Mouse (Mus musculus) limb, embryonic 15.5 days (tissue): ENCODE measurements at regions not wholly inside any gene's neighbourhood (a gene's known extent, or its start where the extent isn't known, plus 50 kb on each side); places are given as distances from the start of the nearest gene placed in this dataset.

ENCODE experiments used
- ATAC-seq: fragments of 200-750 bp; cut with Nextera tagmentation; 2 replicates; pipeline ENCODE4 v1.8.0; 2017; ENCODE audit warnings: low read depth, moderate TSS enrichment; ENCODE audit not compliant: insufficient number of reproducible peaks, low FRiP score, low TSS enrichment
- H3K27ac ChIP-seq: fragments of 300-500 bp; sonication (generic); 2 replicates; pipeline ENCODE4 v1.5.1; 2015; ENCODE audit warnings: moderate library complexity, mild to moderate bottlenecking, inconsistent platforms
- H3K27me3 ChIP-seq: fragments of 300-500 bp; sonication (generic); 2 replicates; pipeline ENCODE4 v1.6.1; 2015; ENCODE audit warnings: inconsistent platforms
- H3K36me3 ChIP-seq: fragments of 300-500 bp; sonication (generic); 2 replicates; pipeline ENCODE4 v1.6.1; 2015; ENCODE audit warnings: inconsistent platforms
- H3K4me1 ChIP-seq: fragments of 300-500 bp; sonication (generic); 2 replicates; pipeline ENCODE4 v1.6.1; 2015; ENCODE audit warnings: inconsistent platforms
- H3K4me2 ChIP-seq: fragments of 300-500 bp; sonication (generic); 2 replicates; pipeline ENCODE4 v1.6.1; 2015; ENCODE audit warnings: mild to moderate bottlenecking, inconsistent platforms
- H3K4me3 ChIP-seq: fragments of 300-500 bp; sonication (generic); 2 replicates; pipeline ENCODE4 v1.5.1; 2015; ENCODE audit warnings: mild to moderate bottlenecking, inconsistent platforms
- H3K9ac ChIP-seq: fragments of 300-500 bp; sonication (generic); 2 replicates; pipeline ENCODE4 v1.6.1; 2015; ENCODE audit warnings: inconsistent platforms
- H3K9me3 ChIP-seq: fragments of 300-500 bp; sonication (generic); 2 replicates; pipeline ENCODE4 v1.6.1; 2016; ENCODE audit warnings: inconsistent platforms
- WGBS: fragments of 180-500 bp; shearing (Covaris S2); methylation state at CpG from one replicate; pipeline ENCODE4 v1.1.7; 2015; 5-methylcytosine and 5-hydroxymethylcytosine counted together

- H3K4me1 ChIP-seq: peaks cover 15% of the 10 kb centered on the region
- H3K27ac ChIP-seq: peak overlapping the region; percentile 35; the same call in 1 of the 2 replicates
- ATAC-seq: no peak
- no peaks in the 10 kb centered on the region for H3K9me3 ChIP-seq
- peaks cover 7% of the 10 kb centered on the region for H3K27me3 ChIP-seq
- no peak overlapping the region for H3K9ac ChIP-seq
- H3K4me3 ChIP-seq: no peak overlapping the region
- WGBS: 23% methylated on average over 6 of the region's 6 CpGs
- no peaks in the 10 kb centered on the region for H3K36me3 ChIP-seq
- peak overlapping the region; percentile 8; the same call in 1 of the 2 replicates for H3K4me2 ChIP-seq
Observed at GRCm38 (mm10) chr15:11455982-11456381, 56.5 kb upstream of the Tars start.

GRCm38 (mm10) chr15:11455366-11455785, 55.9 kb upstream of the Tars start:
- Histone ChIP-seq H3K4me2 (peak overlapping the region; percentile 8; the same call in 1 of the 2 replicates), H3K27ac (peak overlapping the region; percentile 35; the same call in 1 of the 2 replicates), H3K9ac (no peak overlapping the region), H3K36me3 (no peaks in the 10 kb centered on the region), H3K27me3 (peaks cover under 1% of the 10 kb centered on the region), H3K4me3 (no peak overlapping the region), H3K4me1 (peaks cover 15% of the 10 kb centered on the region), H3K9me3 (no peaks in the 10 kb centered on the region)
- WGBS: 27% methylated on average over 11 of the region's 11 CpGs
- ATAC-seq: peak; percentile 81

- ATAC-seq: no peak
- H3K4me1 ChIP-seq: peaks cover 15% of the 10 kb centered on the region
- no peaks in the 10 kb centered on the region for H3K27me3 ChIP-seq
- no peak overlapping the region for H3K4me3 ChIP-seq
- no peaks in the 10 kb centered on the region for H3K9me3 ChIP-seq
- H3K9ac ChIP-seq: no peak overlapping the region
- H3K27ac ChIP-seq: peak overlapping the region; percentile 35
- H3K36me3 ChIP-seq: no peaks in the 10 kb centered on the region
- WGBS: 71% methylated on average over 1 of the region's 1 CpGs
- no peak overlapping the region for H3K4me2 ChIP-seq
Observed at GRCm38 (mm10) chr15:11453997-11454396, 54.5 kb upstream of the Tars start.

DNA sequence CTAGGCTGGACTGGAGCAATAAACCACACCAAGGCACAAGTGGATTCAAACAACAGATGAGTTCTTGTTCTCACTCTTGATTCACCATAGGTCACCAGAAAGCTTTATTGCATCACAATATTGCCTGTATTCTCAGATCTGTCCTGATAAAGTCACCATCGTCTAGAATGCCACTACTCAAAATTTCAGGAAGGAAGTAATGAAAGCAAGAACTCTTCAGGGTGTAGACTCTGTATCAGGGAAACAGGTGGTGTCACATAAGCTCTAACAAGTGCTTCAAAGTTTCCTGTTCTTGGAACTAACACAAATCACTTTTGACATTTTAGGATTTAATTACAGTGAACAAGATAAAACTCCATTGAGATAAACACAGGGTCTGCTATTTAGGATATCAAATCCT, 52.2 kb upstream of the Tars start:
- WGBS: 43% methylated on average over 1 of the region's 1 CpGs
- ATAC-seq: no peak

More for the DNA sequence above, 52.2 kb upstream of the Tars start:
- Histone ChIP-seq H3K27ac (no peak overlapping the region), H3K36me3 (no peaks in the 10 kb centered on the region), H3K9me3 (no peaks in the 10 kb centered on the region), H3K4me2 (no peak overlapping the region), H3K4me1 (peaks cover 4% of the 10 kb centered on the region), H3K4me3 (no peak overlapping the region), H3K9ac (no peak overlapping the region), H3K27me3 (no peaks in the 10 kb centered on the region)
